Mouse (Mus musculus) hindbrain, embryonic 14.5 days (tissue): ENCODE measurements around the gene Sipa1l2. TPM values are rescaled to one million over a fixed set of nuclear protein-coding genes. Genes with fewer than 3 reads are reported as not detected.

Experiments
- ATAC-seq: fragments of 200-750 bp; cut with Nextera tagmentation; 2 replicates; pipeline ENCODE4 v1.8.0; 2017; ENCODE audit warnings: moderate number of reproducible peaks, mild to moderate bottlenecking, moderate TSS enrichment, moderate library complexity; ENCODE audit not compliant: low FRiP score
- DNase-seq: peaks from one replicate; pipeline ENCODE4 v3.0.0-alpha.2; 2015; ENCODE audit warnings: low spot score
- H3K27ac ChIP-seq: fragments of 300-500 bp; sonication (generic); 2 replicates; pipeline ENCODE4 v1.5.1; 2014; ENCODE audit warnings: mild to moderate bottlenecking, moderate library complexity
- H3K27me3 ChIP-seq: fragments of 300-500 bp; sonication (generic); 2 replicates; pipeline ENCODE4 v1.6.1; 2014; ENCODE audit warnings: mild to moderate bottlenecking, low read length, mixed read lengths; ENCODE audit not compliant: control insufficient read depth, insufficient read depth
- H3K36me3 ChIP-seq: fragments of 300-500 bp; sonication (generic); replicated peaks from 2 replicates; pipeline ENCODE4 v1.6.1; 2014; ENCODE audit not compliant: control insufficient read depth, insufficient read depth
- H3K4me1 ChIP-seq: fragments of 300-500 bp; sonication (generic); replicated peaks from 2 replicates; pipeline ENCODE4 v1.6.1; 2014; ENCODE audit warnings: antibody characterized with exemption, low read length, mixed read lengths; ENCODE audit not compliant: control insufficient read depth, insufficient read depth
- H3K4me2 ChIP-seq: fragments of 300-500 bp; sonication (generic); replicated peaks from 2 replicates; pipeline ENCODE4 v1.6.1; 2014; ENCODE audit warnings: mild to moderate bottlenecking, moderate library complexity
- H3K4me3 ChIP-seq: fragments of 300-500 bp; sonication (generic); replicated peaks from 2 replicates; pipeline ENCODE4 v1.5.1; 2014; ENCODE audit warnings: mild to moderate bottlenecking, low read length
- H3K9ac ChIP-seq: fragments of 300-500 bp; sonication (generic); 2 replicates; pipeline ENCODE4 v1.6.1; 2014
- H3K9me3 ChIP-seq: fragments of 300-500 bp; sonication (generic); 2 replicates; pipeline ENCODE4 v1.6.1; 2016; ENCODE audit warnings: low read length; ENCODE audit not compliant: control insufficient read depth
- WGBS: fragments of 180-500 bp; shearing (Covaris S2); extraction: QIAGEN DNeasy Blood & Tissue Kit; methylation state at CpG from one replicate; pipeline ENCODE4 v1.1.7; 2014; 5-methylcytosine and 5-hydroxymethylcytosine counted together
- polyA plus RNA-seq: library from polyadenylated mRNA; unstranded; fragments of >200 nt; fragmentation: Nextera tagmentation; extraction: Ambion mirVana; gene quantifications from 2 replicates; pipeline ENCODE4 v1.2.1, GENCODE M21; 2014

The Sipa1l2 gene
- polyA plus RNA-seq: 19.3 and 22.1 TPM in 2 replicates

DNA sequence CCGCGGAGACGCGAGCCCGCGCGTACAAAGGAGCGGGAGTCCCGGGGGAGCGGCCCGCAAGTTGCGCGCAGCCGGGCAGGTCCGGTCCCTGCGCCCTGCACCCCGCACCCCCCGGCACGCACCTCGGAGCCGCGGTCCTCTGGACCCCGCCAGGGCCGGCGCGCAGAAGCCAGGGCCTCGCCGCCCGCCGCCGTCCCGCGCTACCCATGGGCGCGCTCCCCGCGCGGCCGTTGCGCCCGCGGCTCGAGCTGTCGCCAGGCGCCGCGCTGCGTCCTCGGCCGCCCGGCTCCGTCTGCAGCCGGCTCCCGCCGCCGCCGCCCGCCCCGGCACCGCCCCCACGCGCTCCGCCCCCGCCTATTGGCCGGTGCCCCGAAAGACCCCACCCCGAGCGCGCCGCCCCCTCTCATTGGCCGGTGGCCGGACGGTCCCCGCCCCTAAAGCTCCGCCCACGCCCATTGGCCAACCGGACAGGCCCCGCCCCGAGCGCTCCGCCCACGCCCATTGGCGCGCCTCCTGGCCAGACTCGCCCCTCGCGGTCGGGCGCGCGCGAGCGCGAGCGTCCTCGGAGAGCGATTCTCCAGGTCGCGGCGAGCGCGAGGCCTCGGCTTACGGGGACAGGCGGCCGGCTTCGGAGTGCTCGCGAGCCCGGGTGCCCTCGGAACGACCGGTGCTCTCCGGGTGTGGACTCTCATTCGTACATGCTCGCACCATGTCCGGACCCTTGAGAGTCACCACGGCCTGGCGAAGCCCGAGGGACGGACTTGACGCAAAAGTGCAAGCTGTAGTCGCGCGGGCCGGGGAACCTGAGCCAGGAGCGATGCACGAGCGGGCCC lies at the start of gene Sipa1l2:
Sipa1l2 (minus strand) TSS at position 276 of the 833 bp plus-strand sequence.
- under 1% methylated on average over 122 of the region's 129 CpGs for WGBS
- ATAC-seq (peak; percentile 93), DNase-seq (peak; percentile 97)
- peak within 1 kb of the TSS; percentile 82 for H3K9ac ChIP-seq
- peak within 1 kb of the TSS; percentile 81 for H3K4me3 ChIP-seq
- H3K9me3 ChIP-seq: no peaks in the 10 kb centered on the region
- no peaks in the 10 kb centered on the region for H3K36me3 ChIP-seq
- no peaks in the 10 kb centered on the region for H3K27me3 ChIP-seq
- H3K4me2 ChIP-seq: peak within 1 kb of the TSS; percentile 82
- peaks cover 19% of the 10 kb centered on the region for H3K4me1 ChIP-seq
- peak within 1 kb of the TSS; percentile 80 for H3K27ac ChIP-seq

DNA sequence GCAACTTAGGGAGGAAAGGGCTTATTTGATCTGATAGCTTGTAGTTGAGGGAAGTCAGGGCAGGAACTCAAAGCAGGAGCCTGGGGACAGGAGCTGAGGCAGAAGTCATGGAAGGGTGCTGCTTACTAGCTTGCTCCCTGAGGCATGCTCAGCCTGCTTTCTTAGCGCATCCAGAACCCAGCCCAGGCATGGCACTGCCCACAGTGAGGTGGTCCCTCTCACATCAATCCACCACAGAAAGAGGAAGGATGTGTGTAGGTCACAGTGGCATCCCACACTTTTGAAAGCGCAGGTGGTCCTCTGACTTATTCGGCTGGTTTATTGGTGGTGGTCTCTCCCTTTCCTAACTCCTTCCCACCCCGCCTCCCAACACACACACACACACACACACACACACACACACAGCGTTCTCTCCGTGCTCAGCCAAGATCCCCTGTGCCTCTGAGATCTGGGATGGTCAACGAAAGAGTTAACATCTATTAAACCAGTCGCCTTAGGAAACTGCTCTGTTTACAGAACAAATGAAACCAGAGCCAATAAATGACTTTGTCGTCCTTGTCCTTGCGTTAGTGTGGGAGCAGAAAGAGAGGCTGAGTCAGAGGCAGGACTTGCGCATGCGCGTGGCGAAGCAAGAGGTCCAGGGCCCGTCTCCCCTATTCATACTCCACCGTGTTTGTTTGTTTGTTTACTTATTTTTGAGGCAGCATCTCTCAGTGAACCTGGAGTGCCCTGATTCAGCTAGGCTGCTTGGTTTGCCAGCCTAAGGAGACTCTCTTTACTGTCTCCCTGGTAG lies 49.1 kb upstream of the Sipa1l2 start:
- no peaks in the 10 kb centered on the region for H3K36me3 ChIP-seq
- no peak overlapping the region for H3K4me3 ChIP-seq
- peaks cover 10% of the 10 kb centered on the region; the same call in 1 of the 2 replicates for H3K4me1 ChIP-seq
- ATAC-seq (no peak), DNase-seq (no peak)
- H3K27ac ChIP-seq: 0 out of 2 replicates have a peak overlapping the region, but pooled peaks have one; percentile 11
- WGBS: 75% methylated on average over 16 of the region's 16 CpGs
- no peaks in the 10 kb centered on the region for H3K27me3 ChIP-seq
- H3K9me3 ChIP-seq: no peaks in the 10 kb centered on the region
- H3K4me2 ChIP-seq: no peak overlapping the region
- no peak overlapping the region for H3K9ac ChIP-seq

DNA sequence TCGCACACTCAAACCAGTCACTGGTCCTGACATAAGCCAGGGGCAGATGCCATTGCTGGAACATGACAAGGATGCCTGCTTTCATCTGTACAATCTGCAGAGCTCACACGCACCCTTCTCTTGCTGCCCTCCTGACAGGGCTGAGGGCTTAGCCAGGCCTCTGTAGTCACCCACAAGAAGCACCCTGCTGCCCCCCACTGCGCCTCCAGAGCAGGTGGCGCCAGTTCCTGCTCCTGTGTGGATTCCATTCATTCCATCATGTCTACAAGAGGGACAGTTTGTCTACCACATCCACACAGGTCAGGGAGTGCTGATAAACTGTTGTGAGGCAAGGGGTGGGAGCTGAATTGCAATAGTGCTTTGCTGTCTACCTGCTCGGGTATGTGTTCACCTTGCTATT lies 47.3 kb upstream of the Sipa1l2 start:
- H3K4me2 ChIP-seq: no peak overlapping the region
- no peaks in the 10 kb centered on the region for H3K27me3 ChIP-seq
- no peak overlapping the region for H3K9ac ChIP-seq
- H3K36me3 ChIP-seq: no peaks in the 10 kb centered on the region
- ATAC-seq (no peak), DNase-seq (no peak)
- H3K27ac ChIP-seq: no peak overlapping the region
- no peaks in the 10 kb centered on the region for H3K9me3 ChIP-seq
- H3K4me3 ChIP-seq: no peak overlapping the region
- WGBS: 83% methylated on average over 5 of the region's 5 CpGs
- peaks cover 10% of the 10 kb centered on the region; the same call in 1 of the 2 replicates for H3K4me1 ChIP-seq

DNA sequence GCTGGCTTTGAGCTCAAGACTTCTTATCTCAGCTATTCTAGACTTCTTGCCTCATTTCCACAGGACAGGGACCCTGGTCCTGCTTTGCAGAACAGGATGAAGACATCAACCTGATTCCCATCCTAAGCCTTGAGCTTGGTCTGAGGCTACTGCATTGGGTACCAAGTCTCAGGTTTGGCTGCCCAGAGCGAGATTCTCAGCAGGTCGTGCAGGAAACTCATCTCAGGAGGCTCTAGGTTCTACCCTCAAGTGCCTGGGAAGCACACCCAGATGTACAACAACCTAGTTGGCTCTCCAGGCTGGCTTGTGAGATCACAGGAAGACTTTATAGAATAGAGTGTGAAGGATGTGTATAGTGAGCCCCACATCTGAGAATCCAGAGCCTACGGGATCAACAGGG lies 46.4 kb upstream of the Sipa1l2 start:
- Histone ChIP-seq H3K4me2 (no peak overlapping the region), H3K9me3 (no peaks in the 10 kb centered on the region), H3K27me3 (no peaks in the 10 kb centered on the region), H3K36me3 (no peaks in the 10 kb centered on the region), H3K4me3 (no peak overlapping the region), H3K9ac (no peak overlapping the region), H3K27ac (no peak overlapping the region), H3K4me1 (peaks cover 10% of the 10 kb centered on the region; the same call in 1 of the 2 replicates)
- 91% methylated on average over 3 of the region's 3 CpGs for WGBS
- DNase-seq: no peak
- ATAC-seq: no peak

DNA sequence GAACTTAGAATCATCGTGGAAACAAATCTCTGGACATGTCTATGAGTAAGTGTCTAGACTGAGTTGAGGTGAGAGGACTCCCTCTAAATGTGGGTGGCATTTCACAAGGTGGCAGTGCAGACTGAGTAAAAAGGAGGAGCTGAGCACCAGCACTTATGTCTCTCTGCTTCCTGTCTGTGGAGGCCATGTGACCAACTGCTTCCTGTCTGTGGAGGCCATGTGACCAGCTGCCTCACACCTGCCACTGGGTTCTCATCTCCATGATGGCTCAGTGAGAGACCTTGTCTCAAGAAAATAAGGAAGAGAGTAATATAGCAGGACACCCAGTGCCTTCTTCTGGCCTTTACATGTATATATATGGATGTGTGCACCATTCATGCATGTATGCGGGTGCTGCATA lies 43.9 kb upstream of the Sipa1l2 start:
- Histone ChIP-seq H3K4me3 (no peak overlapping the region), H3K27me3 (no peaks in the 10 kb centered on the region), H3K36me3 (no peaks in the 10 kb centered on the region), H3K27ac (no peak overlapping the region), H3K4me2 (no peak overlapping the region), H3K4me1 (no peaks in the 10 kb centered on the region), H3K9ac (no peak overlapping the region), H3K9me3 (no peaks in the 10 kb centered on the region)
- no peak for ATAC-seq
- 97% methylated on average over 2 of the region's 2 CpGs for WGBS
- no peak for DNase-seq

DNA sequence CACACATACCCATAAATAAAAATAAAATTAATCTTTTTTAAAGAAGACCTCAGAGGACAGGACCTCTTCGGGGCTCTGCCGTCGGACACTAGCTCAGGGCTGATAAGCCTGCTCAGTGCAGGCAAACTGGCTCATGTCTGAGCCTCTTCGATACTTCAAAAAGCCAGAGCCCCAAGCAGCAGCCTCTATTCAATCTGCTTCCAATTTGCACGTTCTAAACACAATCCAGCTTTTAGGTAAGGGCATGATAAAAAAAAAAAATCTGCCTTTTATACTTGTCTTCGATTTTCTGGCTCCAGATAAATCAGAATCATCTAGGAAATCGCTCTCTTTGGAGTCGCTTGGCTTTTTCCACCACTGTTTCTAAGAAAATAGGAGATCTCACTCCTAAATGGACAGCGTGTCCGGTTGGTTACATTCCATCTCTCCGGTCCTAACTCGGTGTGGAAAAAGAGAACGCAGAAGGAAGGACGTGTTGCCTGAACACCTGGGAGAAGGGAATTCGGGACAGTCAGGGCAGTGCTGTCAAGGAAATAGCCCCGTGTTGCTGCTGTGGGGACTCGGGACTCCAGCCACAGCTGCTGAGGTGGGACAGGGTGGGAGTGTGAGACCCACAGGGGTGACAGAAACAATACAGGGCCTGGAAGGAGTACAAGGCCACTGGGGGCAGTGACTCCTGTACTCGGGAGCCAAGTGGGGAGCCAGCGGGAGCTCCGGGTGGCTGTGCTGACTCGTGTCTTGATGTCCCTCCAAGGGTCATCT lies 42.4 kb upstream of the Sipa1l2 start:
- no peak overlapping the region for H3K4me3 ChIP-seq
- H3K4me2 ChIP-seq: no peak overlapping the region
- H3K27ac ChIP-seq: no peak overlapping the region
- no peaks in the 10 kb centered on the region for H3K9me3 ChIP-seq
- WGBS: 89% methylated on average over 21 of the region's 21 CpGs
- no peaks in the 10 kb centered on the region for H3K36me3 ChIP-seq
- H3K27me3 ChIP-seq: no peaks in the 10 kb centered on the region
- no peaks in the 10 kb centered on the region for H3K4me1 ChIP-seq
- no peak for ATAC-seq
- H3K9ac ChIP-seq: no peak overlapping the region
- no peak for DNase-seq

DNA sequence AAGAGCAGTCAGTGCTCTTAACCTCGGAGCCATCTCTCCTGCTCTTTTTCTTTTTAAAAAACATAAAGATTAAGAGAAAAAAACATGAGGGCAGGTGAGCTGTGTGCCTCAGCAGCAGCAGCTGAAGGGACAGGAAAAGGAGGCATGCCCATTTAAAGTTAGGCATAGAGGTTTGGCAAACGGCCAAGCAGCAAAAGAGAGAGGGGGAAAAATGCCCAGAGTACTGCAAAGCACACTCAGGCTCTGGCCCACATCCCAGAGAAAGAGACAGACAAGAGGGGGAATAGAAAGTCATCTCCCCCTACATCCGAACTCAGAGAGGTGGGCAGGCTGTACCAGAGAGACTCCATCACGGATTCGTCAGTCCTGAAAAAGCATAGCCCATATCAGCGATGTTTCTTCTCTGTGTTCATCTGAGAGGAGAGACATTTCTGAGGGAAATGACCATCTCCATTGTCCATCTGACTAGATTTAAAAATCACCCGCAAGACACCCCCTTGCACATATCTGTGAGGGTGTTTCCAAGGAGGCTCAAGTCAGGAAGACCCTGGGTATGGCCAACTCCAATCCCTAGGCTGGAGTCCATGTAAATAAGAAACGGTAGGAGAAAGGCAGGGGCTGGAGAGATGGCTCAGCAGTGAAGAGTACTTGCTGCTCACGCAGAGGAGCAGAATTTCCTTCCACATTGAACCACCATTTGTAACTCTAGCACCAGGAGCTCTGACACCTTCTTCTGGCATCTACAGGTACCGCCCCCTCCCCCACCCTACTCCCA lies 41.6 kb upstream of the Sipa1l2 start:
- DNase-seq: peak; percentile 61
- 84% methylated on average over 10 of the region's 10 CpGs for WGBS
- ATAC-seq: no peak

DNA sequence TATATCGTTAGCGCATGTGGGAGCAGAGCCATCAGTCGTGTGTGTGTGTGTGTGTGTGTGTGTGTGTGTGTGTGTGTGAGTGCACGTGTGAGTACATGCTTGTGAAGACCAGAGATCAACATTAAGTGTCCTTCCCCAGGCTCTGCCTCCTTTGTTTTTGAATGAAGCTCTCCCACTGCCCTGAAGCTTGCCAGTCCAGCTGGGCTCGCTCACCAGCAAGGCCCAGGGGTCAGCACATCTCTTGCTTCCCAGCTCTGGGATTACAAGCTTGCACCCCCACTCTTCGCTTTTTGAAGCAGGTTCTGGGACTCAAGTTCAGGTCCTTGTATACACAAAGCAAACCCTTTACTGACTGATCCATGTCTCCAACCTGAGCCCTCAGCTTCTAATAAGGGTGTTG lies 40.1 kb upstream of the Sipa1l2 start:
- Histone ChIP-seq H3K9ac (no peak overlapping the region), H3K36me3 (no peaks in the 10 kb centered on the region), H3K27ac (no peak overlapping the region), H3K4me3 (no peak overlapping the region), H3K9me3 (no peaks in the 10 kb centered on the region), H3K4me1 (no peaks in the 10 kb centered on the region), H3K27me3 (no peaks in the 10 kb centered on the region), H3K4me2 (no peak overlapping the region)
- DNase-seq: no peak
- no peak for ATAC-seq
- 91% methylated on average over 6 of the region's 6 CpGs for WGBS

More for the DNA sequence above, 41.6 kb upstream of the Sipa1l2 start:
- Histone ChIP-seq H3K9ac (no peak overlapping the region), H3K4me2 (no peak overlapping the region), H3K36me3 (no peaks in the 10 kb centered on the region), H3K27me3 (no peaks in the 10 kb centered on the region), H3K9me3 (no peaks in the 10 kb centered on the region), H3K4me3 (no peak overlapping the region), H3K4me1 (no peaks in the 10 kb centered on the region), H3K27ac (no peak overlapping the region)
